Mouse (Mus musculus) R1 (cell line): ENCODE measurements around the gene Sec22b.

Experiments used
- DNase-seq: peaks from one replicate; pipeline ENCODE4 v3.0.0-alpha.2; 2018; ENCODE audit warnings: low read depth, low spot score

Sec22b gene

DNA sequence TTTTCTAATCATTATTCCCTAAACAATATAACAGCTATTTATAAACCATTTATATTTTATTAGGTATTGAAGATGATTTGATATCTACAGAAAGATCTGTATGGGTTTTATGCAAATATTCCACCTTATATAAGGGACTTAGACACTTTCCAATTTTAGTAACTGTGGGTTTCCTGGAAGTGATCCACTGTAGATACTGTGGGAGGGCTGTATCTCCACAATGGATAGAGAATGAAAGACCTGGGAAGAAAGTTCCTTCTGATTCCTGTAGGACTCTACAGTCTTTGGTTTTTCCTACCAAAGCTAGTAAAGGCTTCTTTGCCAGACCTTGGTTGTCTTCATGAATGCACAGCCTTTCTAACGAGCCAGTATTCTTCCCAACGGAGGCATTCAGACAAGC lies 8.7 kb downstream of the Sec22b start:
- no peak for DNase-seq

DNA sequence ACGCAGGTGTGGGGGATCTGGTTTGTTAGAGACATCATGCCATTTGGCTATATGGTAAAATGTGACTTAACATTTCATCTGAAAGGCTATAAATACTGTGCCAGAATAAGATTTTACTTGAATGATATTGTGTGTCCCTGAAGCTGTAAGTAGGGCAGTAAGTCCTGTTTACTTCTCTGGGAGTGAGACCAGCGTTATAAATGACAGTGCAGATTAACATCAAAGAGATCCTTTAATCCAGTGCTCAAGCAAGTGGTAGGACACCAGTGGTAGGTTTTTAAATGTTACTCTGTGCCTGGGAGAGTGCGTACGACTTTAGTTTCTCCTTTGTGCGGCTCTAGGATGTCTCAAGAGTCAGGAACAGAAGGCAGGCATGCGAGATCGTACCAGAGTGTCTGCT lies 10.1 kb downstream of the Sec22b start:
- no peak for DNase-seq

DNA sequence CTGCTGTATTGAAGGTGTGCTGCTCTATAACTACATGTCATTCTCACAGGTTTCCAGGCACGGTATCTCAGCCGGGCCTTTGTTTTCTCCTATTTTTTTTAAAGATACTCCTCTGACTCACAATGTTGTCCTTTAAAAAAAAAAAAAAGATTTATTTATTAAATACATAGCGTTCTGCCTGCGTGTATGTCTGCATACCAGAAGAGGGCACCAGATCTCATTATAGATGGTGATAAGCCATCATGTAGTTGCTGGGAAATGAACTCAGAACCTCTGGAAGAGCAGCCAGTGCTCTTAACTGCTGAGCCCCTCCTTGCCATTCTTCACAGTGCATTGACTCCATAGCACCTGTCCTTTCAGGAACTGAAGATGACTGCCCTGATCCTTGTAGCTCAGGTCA lies 14.1 kb downstream of the Sec22b start:
- DNase-seq: no peak

DNA sequence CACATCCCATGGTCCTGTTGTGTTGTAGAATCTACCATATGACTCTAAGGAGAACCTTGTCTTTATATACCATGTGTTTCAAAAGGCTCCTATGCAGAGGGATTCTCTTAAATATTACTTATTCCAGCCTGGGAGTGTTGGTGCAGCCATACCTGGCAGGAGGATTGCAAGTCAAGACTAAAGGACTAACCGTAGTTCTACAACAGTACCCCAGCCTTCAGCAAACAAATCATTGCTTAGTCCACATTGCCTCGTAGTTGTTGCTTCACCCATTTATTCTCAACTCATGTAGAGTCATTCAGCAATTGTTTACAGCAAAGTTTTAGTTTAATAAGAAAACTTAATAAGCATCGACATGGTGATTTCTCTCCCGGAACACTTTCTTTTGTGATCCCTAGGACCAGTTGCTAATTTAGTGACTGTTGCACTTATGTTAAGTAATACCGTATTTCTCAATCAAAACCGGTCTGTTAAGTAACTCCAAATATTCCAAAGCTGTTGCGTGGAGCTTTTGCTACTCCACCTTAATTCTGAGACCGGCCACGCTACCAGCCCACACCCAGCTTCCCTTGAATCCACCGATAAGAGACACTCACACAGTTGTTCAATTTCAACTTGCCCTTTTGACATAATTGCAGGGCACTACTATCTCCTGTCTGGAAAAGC lies 18.0 kb downstream of the Sec22b start:
- no peak for DNase-seq

DNA sequence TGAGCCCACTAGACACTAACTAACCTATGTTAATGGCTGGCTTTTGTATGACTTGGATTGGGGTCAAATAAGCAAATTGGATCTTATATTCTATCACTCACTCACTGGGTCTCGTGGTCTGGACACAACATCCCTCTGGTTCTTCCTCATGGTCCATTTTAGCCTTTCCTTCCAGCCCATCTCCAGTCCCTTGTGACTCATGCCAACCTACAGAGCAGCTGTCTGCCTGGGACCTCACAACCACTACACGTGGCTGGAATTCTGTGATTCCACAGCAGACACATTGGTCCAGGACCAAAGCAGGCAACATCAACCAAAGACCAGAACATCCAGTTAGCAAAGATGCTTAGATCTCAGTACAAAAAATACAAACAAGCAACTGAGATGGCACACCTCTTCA lies 24.3 kb downstream of the Sec22b start:
- no peak for DNase-seq

DNA sequence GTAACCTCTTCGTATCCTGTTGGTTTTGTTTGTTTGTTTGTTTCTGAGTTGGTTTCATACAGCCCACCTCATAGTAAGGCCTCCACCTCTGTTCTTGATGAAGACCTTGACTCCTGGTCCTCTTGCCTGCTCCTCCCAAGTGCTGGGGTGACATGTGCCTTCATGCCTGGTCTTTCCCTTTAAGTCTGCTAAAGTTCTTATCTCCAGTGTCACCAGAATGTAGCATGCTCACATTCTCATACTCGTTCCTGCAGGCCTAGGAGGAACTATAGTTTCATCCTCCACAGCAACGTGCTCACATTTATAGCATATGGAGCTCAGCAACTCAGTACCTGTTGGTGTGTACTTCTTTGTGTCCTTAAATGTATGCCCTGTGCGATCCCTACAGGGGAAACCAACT lies 26.3 kb downstream of the Sec22b start:
- DNase-seq: no peak

DNA sequence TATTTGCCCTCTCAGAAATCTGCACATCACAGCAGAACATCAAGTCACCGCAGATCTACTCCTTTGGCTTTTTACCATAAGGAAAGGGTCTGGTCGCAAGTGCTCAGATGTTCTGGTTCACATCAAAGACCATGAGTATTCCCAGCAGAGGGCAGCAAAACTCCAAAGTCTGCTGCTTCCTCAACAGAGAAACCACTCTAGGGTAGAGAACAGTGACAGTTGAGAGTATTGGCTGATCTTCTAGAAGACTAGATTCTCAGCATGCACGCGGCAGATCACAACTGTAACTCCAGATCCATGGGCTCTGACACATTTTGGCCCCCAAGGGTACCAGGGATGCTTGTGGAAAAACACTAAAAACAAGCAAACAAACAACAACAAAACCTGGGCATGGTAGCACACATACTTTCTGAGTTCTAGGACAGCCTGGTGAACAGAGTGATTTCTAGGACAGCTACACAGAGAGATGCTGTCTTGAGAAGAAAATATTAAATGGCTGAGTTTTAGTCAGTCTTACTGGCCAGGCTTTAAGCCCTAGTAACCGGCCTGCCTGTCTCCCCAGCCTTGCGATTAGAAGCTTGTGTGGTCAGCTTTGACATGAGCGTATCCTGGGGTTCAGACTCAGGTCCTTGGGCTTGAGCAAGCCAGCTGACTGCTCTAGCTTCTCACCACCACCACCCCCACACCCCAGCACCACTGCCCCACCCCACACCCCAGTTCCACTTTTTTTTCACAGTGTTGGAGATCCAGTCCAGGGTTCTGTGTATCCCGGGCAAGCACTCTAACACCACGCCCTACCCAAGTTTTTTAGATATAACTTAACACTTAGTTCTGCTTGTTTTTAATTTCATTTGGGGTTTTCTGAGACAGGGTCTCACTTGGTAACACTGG lies 28.2 kb downstream of the Sec22b start:
- DNase-seq: peak; percentile 61

DNA sequence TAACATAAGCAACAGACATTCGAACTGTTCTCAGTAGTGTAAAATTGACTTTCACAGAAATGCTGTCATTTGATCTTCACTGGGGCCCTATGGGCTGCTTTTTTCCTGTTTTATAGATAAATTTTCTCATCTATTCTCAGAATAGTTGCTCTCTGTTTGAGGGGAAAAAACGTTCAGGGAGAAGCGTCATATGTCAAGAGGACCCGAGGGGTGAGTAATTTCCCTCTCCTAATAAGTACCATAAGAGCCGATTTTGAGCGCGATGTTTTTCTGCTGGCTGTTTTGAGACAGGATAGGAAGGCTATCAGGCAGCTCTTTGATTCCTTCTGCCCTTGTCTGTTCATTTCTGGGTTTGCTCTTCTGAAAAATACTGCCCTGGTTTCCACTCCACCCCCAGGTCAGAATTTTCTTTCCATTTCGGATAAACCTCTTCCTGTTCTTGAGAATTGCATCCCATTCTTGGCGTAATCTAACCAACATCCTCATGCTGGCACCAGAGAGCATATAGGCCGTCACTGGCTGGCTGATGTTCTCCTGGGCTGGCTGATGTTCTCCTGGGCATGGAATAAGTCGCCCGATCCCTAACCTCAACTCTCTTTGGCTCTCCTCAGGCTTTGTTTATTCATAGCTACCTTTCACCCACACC lies 29.3 kb downstream of the Sec22b start:
- no peak for DNase-seq

DNA sequence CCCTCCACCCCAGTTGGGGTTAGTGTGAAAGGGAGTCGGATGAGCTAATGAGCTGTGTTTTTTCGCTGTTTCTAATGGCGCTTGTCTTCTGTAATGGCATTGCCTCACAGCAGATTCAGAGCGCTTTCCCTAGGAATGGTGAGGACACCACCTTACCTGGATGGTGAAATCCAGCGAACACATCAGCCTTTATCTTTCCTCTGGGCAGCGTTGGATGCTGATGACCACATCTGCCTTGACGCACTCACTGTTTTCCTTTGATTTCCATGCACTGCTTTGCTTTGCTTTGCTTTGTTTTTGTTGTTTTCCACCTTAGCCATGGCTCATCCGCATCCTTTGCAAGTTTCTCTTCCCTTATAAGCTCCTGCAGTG lies 29.8 kb downstream of the Sec22b start:
- DNase-seq: no peak

DNA sequence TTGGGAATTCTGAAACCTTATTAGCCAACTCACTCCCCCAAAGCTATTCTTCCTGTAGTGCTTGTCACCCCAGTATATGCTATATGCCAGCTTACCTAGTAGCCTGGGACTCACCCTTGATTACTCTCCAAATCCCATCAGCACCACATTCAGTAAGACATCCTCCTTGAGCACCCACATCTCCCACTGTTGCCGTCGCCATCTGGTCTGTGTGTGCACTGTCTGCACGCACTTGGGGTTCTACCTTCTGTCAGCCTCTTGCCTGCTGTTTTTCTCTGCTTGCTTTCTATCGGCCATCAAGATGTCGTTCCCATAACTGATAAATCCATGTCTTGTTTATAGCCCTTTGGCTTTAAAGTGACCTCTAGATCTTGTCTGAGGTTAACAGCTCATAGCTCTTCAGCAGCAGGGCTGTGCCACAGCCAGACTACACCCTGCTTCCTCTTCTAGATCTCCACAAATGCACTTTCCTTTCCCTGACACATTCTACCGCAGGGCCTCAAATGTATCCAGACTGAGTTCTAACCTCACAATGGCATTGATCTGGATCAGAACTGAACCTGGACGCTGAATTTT lies 30.4 kb downstream of the Sec22b start:
- no peak for DNase-seq

DNA sequence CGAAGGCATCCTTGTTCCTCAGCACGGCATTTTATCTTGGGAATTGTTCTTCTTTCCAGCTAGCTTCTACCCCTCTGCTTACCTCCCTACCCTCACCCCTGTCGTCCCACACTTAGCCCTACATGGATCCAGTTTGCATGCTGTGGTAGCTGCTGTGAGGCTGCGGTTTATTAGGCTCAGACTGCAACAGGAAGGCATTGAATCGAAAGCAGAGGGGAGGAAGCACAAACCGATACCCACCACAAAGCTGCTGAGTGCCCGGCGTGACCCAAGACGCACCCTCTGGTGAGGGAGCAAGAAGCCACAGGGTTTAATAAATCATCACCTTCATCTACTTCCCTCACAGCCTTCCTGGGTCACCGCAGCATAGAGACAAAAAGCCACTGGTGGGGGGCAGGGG lies 31.1 kb downstream of the Sec22b start:
- no peak for DNase-seq

DNA sequence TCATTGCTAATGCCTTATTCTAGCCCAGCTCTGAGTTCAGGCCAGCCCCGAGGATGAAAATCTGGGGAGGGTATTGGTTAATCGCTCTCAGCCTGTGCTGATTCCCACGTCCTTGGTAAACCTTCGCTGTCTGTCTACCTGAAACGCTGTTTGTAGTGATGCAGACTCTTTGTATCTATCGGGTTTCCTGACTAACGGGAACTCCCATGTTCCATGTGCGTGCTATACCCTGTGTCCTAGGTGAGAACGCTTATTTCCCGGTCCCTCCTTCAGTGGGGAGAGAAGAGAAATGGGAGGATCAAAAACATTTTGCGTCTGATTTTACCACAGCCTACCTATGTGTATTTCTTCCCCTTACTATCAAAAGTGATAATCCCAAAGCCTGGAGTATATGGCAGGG lies 31.8 kb downstream of the Sec22b start:
- no peak for DNase-seq

DNA sequence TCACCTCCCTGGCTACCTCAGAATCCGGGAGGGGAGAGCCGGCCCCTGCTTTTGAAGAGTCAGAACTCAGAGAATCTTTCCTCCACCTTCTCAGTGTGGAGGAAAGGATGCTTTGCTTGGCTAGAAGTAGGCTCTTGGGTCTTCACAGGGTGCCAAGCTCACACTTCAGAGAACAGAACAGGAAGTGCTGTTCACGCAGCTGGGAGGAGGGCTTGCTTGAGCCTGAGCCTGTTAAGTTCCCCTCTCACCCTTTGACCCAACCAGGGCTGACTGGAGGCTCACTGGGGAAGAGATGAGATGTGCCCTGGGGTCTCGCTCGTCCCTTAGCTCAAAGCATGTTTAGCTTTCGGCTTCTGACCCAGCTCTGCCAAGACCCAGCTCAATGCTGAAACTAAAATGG lies 32.3 kb downstream of the Sec22b start:
- DNase-seq: no peak

DNA sequence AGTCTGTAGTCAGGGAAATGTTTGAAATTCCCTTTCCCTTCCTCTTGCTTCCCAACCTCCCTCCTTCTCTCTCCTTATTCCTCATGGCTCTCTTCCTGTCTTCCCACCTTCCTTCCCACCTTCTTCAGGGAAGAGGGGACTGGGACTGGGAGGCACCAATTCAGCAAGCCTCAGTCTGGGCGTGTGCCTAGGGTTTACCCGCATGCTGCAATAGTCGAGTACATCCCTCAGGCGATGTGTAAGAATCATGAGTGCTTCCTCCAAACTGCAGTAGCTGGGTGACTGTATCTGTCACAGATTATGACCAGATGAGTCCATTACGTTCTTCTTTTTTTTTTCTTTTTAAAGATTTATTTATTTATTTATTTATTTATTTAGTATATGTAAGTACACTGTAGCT lies 32.8 kb downstream of the Sec22b start:
- no peak for DNase-seq

DNA sequence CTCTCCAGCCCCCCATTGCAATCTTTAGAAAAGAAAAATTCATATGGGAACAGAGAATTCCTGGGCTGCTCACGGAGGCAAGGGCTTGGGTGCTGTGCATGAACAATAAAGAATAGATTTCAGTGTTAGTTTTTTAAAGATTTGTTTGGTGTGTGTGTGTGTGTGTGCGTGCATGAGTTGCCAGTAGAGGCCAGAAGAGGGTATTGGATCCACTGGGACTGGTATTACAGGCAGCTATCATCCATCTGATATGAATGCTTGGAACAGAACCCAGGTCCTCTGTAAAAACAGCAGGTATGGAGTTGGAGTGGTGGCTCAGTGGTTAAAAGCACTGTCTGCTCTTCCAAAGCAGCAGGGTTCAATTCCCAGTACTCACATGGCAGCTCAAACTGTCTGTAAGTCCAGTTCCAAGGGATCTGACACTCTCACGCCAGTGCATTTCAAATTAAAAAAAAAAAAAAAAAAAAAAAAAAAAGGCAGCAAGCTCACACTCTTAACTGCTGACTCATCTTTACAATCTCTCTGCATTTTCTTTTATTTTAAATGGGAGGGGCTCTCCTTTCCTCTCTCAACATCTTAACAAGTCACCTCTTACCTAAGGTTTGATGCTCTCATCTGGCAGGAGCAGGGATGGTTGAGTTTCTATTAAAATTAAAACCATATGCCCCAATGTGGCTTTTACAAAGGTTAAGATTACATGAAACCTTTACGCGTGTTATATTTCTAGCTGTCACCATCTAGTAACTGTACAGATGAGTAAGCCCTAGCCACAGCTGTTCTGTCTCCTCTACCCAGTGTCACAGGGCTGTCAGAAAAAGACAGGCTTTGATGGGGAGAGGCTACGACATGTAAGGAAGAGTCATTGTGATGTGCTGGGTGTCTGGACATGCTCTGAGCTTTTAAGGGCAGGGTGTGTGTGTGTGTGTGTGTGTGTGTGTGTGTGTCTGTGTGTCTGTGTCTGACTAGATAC lies 33.6 kb downstream of the Sec22b start:
- DNase-seq: no peak

DNA sequence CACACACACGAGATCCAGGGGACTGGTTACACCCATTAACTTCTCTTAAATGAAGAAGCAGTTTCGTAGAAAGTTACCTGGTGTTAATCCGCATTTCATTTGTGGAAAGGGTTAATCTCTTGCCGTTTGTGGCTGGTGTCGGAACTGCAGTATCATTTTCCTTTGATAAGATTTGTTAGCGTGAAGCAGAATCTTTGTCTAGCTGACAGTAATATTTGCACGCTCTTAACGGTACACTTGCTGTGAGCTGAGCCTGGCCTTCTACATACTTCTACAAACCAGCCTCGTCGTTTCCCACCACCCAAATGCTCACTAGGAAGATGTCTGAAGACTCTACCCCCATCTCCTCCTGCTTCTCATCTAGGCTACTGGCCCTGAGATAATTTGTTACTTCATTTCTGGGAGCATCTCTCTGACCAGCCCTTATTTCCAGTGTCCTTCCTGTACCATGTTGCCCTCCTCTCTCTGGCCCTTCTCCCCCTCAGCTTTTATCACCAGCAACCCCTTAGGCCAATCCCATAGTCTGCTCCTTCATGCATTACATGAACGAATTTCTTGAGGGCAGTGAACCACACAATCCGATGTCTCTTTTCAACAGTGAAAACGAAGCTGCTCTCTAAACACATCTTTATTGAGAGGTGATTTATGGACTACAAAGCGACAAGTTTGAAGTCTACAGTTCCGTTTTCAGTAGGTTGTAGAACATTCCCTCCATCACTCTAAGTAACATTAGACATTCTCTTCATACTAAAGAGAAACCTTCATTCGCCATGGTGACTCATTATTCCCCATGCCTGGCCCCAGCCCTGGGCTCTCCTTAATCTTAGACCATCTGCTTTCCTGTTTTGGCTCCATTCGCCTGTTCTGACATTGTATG lies 36.3 kb downstream of the Sec22b start:
- DNase-seq: no peak

DNA sequence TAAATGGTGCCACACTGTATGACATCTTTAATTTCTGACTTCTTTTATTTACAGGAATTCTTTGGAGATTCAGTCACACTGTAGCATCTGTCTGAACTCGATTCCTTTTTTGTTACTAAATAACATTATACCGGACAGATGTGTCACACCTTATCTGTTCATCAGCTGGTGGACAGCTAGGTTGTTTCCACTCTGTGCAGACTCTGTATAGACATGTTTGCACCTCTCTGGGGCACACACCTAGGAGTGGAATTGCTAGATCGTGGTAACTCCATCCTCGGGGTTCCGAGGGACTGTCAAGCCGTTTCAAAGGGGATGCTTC lies 36.9 kb downstream of the Sec22b start:
- DNase-seq: no peak

DNA sequence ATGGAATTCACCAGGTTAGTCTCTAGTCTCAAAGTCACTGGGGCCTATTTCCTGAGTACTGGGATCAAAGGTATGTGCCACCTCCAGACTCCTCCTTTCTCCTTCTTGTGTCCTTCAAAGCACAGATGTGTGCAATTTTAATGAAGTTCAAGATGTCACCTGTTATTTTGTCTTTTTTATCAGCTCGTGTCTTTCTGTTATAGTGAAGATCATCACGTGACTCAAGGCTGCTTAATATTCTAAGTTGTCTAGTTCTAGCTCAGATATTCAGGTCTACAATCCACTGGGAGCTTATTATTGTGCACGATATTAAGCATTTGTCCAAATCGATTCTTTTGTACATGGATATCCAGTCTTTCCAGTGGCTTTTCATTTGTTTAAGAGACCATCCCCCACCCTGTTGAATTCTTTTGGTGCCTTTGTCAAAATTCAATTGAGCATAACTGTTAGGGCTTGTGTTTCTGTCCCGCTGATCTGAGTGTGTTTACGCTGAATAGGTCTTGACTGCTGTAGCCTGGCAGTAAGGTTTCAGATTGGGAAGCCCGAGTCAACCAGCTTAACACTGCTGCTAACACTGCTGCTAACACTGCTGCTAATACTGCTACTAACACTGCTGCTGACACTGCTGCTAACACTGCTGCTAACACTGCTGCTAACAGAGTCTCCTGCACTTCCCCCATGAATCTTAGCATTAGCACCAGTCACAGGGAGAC lies 38.0 kb downstream of the Sec22b start:
- peak; percentile 33 for DNase-seq

DNA sequence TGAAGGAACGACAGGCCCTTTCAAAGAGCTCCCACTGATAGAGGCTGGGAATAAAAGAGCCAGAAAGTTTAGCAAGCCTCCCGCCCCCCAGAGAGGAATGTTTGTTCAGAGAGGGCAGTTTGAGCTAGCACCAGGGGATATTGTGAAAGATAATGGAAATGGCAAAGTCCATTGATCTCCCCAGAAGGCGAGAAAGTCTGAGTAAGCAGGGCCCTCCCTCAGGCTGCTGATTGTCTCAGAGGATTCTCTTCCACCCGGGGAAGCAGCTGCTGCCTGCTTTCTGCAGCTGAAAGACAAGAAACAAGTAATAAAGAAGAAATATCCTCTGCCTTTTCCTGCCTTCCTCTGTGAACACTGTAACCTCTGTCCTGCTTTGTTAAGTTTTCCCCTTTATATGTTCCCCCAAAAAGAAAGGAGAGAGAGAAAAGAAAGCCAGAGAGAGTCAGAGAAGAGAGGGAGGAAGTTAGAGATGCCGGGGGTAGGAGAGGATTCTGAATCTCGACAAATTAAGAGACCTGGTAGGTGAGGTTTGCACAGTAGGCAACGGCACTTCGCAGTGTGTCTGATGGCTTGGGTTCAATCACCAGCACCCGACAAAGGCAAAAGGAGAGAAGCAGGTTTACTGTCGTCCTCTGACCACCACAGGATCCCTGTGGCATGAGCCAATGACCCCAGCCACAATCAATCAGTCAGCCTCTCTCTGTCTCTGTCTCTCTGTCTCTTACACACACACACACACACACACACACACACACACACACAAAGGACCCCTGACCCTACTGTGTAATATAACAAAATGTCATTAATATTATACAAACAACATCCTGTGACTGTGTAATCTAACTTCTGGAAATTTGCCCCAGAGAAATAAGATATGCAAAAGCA lies 38.9 kb downstream of the Sec22b start:
- DNase-seq: peak; percentile 61
